Mouse (Mus musculus) effector memory CD4-positive, alpha-beta T cell, adult 5 months (primary cell): ENCODE results near the gene Maml3. TPM values are rescaled to one million over a fixed set of nuclear protein-coding genes. Genes with fewer than 3 reads are reported as not detected.

Experiments used
- polyA plus RNA-seq: library from polyadenylated mRNA; unstranded; fragments of 100-300 nt; shearing (Covaris generic); gene quantifications from one replicate; pipeline ENCODE4 v1.2.1, GENCODE M21; 2017

The Maml3 gene
- polyA plus RNA-seq = 0.50 TPM

GRCm38 (mm10) chr3:52104636-52105151 lies at the start of gene Maml3:
Gene Maml3, minus strand, starts transcription at chr3:52105076.

GRCm38 (mm10) chr3:51660060-51660459 lies 444.8 kb downstream of the Maml3 start, which contains the start of gene Mgst2:
Gene Mgst2, plus strand, starts transcription at chr3:51660360.

Other genes with a start within 250 kb of the Maml3 start
- gene Foxo1, start 163.3 kb upstream of the Maml3 start, polyA plus RNA-seq = 62.6 TPM